Mouse (Mus musculus) stomach, embryonic 16.5 days (tissue): ENCODE measurements around the gene Map4. TPM values are rescaled to one million over a fixed set of nuclear protein-coding genes. Genes with fewer than 3 reads are reported as not detected.
"Not testable (repeated sequence)": the region's sequence is repeated elsewhere in the genome, so short reads cannot be mapped to it uniquely, and the experiment has no call there.

Experiments
- ATAC-seq: fragments of 200-750 bp; cut with Nextera tagmentation; 2 replicates; pipeline ENCODE4 v1.8.0; 2017; ENCODE audit warnings: moderate number of reproducible peaks, moderate TSS enrichment; ENCODE audit not compliant: insufficient read depth, low FRiP score
- H3K27ac ChIP-seq: fragments of 300-500 bp; sonication (generic); 2 replicates; pipeline ENCODE4 v1.5.1; 2014; ENCODE audit warnings: low read length
- H3K27me3 ChIP-seq: fragments of 300-500 bp; sonication (generic); 2 replicates; pipeline ENCODE4 v1.6.1; 2014; ENCODE audit warnings: low read length, control low read depth, mixed read lengths; ENCODE audit not compliant: control insufficient read depth, insufficient read depth
- H3K36me3 ChIP-seq: fragments of 300-500 bp; sonication (generic); 2 replicates; pipeline ENCODE4 v1.6.1; 2014; ENCODE audit warnings: low read length; ENCODE audit not compliant: control insufficient read depth, insufficient read depth
- H3K4me1 ChIP-seq: fragments of 300-500 bp; sonication (generic); 2 replicates; pipeline ENCODE4 v1.6.1; 2014; ENCODE audit warnings: low read length, control low read depth, mixed read lengths; ENCODE audit not compliant: control insufficient read depth, insufficient read depth
- H3K4me2 ChIP-seq: fragments of 300-500 bp; sonication (generic); 2 replicates; pipeline ENCODE4 v1.6.1; 2014; ENCODE audit warnings: low read depth, low read length, mixed read lengths
- H3K4me3 ChIP-seq: fragments of 300-500 bp; sonication (generic); replicated peaks from 2 replicates; pipeline ENCODE4 v1.5.1; 2014; ENCODE audit warnings: mild to moderate bottlenecking, low read length
- H3K9ac ChIP-seq: fragments of 300-500 bp; sonication (generic); 2 replicates; pipeline ENCODE4 v1.6.1; 2014; ENCODE audit warnings: low read length
- H3K9me3 ChIP-seq: fragments of 300-500 bp; sonication (generic); replicated peaks from 2 replicates; pipeline ENCODE4 v1.6.1; 2016; ENCODE audit warnings: low read length, control low read depth; ENCODE audit not compliant: control insufficient read depth
- WGBS: fragments of 180-500 bp; shearing (Covaris S2); extraction: QIAGEN DNeasy Blood & Tissue Kit; methylation state at CpG from one replicate; pipeline ENCODE4 v1.1.7; 2014; 5-methylcytosine and 5-hydroxymethylcytosine counted together
- polyA plus RNA-seq: library from polyadenylated mRNA; unstranded; fragments of >200 nt; fragmentation: Nextera tagmentation; extraction: Ambion mirVana; gene quantifications from 2 replicates; pipeline ENCODE4 v1.2.1, GENCODE M21; 2015

Gene Map4
- polyA plus RNA-seq, 1 experiment from 2014 or later: 73.2 TPM

- H3K9me3 ChIP-seq: no peaks in the 10 kb centered on the region
- no peak for ATAC-seq
- peaks cover 6% of the 10 kb centered on the region for H3K4me1 ChIP-seq
- no peaks in the 10 kb centered on the region for H3K27me3 ChIP-seq
- peak within 1 kb of the TSS; percentile 76 for H3K4me2 ChIP-seq
- H3K9ac ChIP-seq: peak within 1 kb of the TSS; percentile 84
- under 1% methylated on average over 17 of the region's 17 CpGs for WGBS
- peak within 1 kb of the TSS; percentile 72 for H3K4me3 ChIP-seq
- no peaks in the 10 kb centered on the region for H3K36me3 ChIP-seq
- peak within 1 kb of the TSS; percentile 98 for H3K27ac ChIP-seq
Observed at GRCm38 (mm10) chr9:110117779-110118139, 186.5 kb downstream of the Map4 start, which contains the start of gene Dhx30. Gene Dhx30, minus strand, starts transcription at chr9:110117830.

GRCm38 (mm10) chr9:110118249-110118648 is 187.0 kb downstream of the Map4 start:
- Histone ChIP-seq H3K9ac (peak overlapping the region; percentile 84), H3K4me1 (peaks cover 6% of the 10 kb centered on the region), H3K9me3 (no peaks in the 10 kb centered on the region), H3K27ac (no peak overlapping the region), H3K27me3 (no peaks in the 10 kb centered on the region), H3K4me2 (peak overlapping the region; percentile 76), H3K36me3 (no peaks in the 10 kb centered on the region), H3K4me3 (peak overlapping the region; percentile 72)
- WGBS: 60% methylated on average over 1 of the region's 1 CpGs
- no peak for ATAC-seq

GRCm38 (mm10) chr9:110121424-110121823 is 190.2 kb downstream of the Map4 start:
- Histone ChIP-seq H3K4me2 (no peak overlapping the region), H3K4me3 (no peak overlapping the region), H3K9ac (no peak overlapping the region), H3K27me3 (no peaks in the 10 kb centered on the region), H3K36me3 (no peaks in the 10 kb centered on the region), H3K9me3 (no peaks in the 10 kb centered on the region), H3K27ac (no peak overlapping the region), H3K4me1 (peaks cover 6% of the 10 kb centered on the region)
- 78% methylated on average over 4 of the region's 4 CpGs for WGBS
- ATAC-seq: no peak

GRCm38 (mm10) chr9:110123322-110123721 is 192.1 kb downstream of the Map4 start:
- 83% methylated on average over 2 of the region's 2 CpGs for WGBS
- H3K4me3 ChIP-seq: no peak overlapping the region
- H3K9ac ChIP-seq: no peak overlapping the region
- H3K36me3 ChIP-seq: no peaks in the 10 kb centered on the region
- no peak overlapping the region for H3K27ac ChIP-seq
- no peaks in the 10 kb centered on the region for H3K27me3 ChIP-seq
- H3K4me2 ChIP-seq: no peak overlapping the region
- no peak for ATAC-seq
- H3K4me1 ChIP-seq: peaks cover 4% of the 10 kb centered on the region
- H3K9me3 ChIP-seq: no peaks in the 10 kb centered on the region

GRCm38 (mm10) chr9:110124008-110124540 is 192.8 kb downstream of the Map4 start:
- ATAC-seq, H3K4me1 ChIP-seq, H3K4me2 ChIP-seq, H3K36me3 ChIP-seq, H3K9ac ChIP-seq, H3K27me3 ChIP-seq, H3K4me3 ChIP-seq, H3K9me3 ChIP-seq, H3K27ac ChIP-seq: not testable (repeated sequence)
- 38% methylated on average over 2 of the region's 2 CpGs for WGBS

GRCm38 (mm10) chr9:110130896-110131524 is 199.8 kb downstream of the Map4 start:
- Histone ChIP-seq H3K36me3 (0 out of 2 replicates have a peak, but pooled peaks cover 3% of the 10 kb centered on the region), H3K27me3 (no peaks in the 10 kb centered on the region), H3K9ac (peak overlapping the region; percentile 98), H3K27ac (peak overlapping the region; percentile 93), H3K9me3 (no peaks in the 10 kb centered on the region), H3K4me3 (peak overlapping the region; percentile 77), H3K4me1 (peaks cover 15% of the 10 kb centered on the region), H3K4me2 (peak overlapping the region; percentile 78)
- WGBS: 11% methylated on average over 10 of the region's 10 CpGs
- no peak for ATAC-seq

- peak; percentile 99 for ATAC-seq
- Histone ChIP-seq H3K9ac (peak overlapping the region; percentile 98), H3K4me3 (peak overlapping the region; percentile 77), H3K4me2 (peak overlapping the region; percentile 78), H3K36me3 (0 out of 2 replicates have a peak, but pooled peaks cover 9% of the 10 kb centered on the region), H3K9me3 (no peaks in the 10 kb centered on the region), H3K4me1 (peaks cover 15% of the 10 kb centered on the region), H3K27ac (peak overlapping the region; percentile 93), H3K27me3 (no peaks in the 10 kb centered on the region)
- WGBS: under 1% methylated on average over 61 of the region's 64 CpGs
Observed at GRCm38 (mm10) chr9:110131525-110132197, 200.4 kb downstream of the Map4 start.

- Histone ChIP-seq H3K4me1 (peaks cover 15% of the 10 kb centered on the region), H3K9me3 (no peaks in the 10 kb centered on the region), H3K4me2 (peak overlapping the region; percentile 78), H3K4me3 (peak overlapping the region; percentile 77), H3K36me3 (0 out of 2 replicates have a peak, but pooled peaks cover 11% of the 10 kb centered on the region), H3K27ac (peak overlapping the region; percentile 93), H3K27me3 (no peaks in the 10 kb centered on the region), H3K9ac (peak overlapping the region; percentile 98)
- under 1% methylated on average over 28 of the region's 38 CpGs for WGBS
- ATAC-seq: peak; percentile 59
Observed at GRCm38 (mm10) chr9:110132201-110132605, 200.9 kb downstream of the Map4 start.

GRCm38 (mm10) chr9:110132921-110133320 is 201.7 kb downstream of the Map4 start:
- Histone ChIP-seq H3K27me3 (no peaks in the 10 kb centered on the region), H3K4me1 (peaks cover 15% of the 10 kb centered on the region), H3K4me2 (peak overlapping the region; percentile 78), H3K4me3 (peak overlapping the region; percentile 77), H3K9me3 (no peaks in the 10 kb centered on the region), H3K36me3 (peaks cover 14% of the 10 kb centered on the region; the same call in 1 of the 2 replicates), H3K27ac (no peak overlapping the region), H3K9ac (peak overlapping the region; percentile 98; the same call in 1 of the 2 replicates)
- 46% methylated on average over 6 of the region's 6 CpGs for WGBS
- no peak for ATAC-seq
